Mouse (Mus musculus): ENCODE measurements around the gene Phf13. TPM values are rescaled to one million over a fixed set of nuclear protein-coding genes. Genes with fewer than 3 reads are reported as not detected.

The Phf13 gene
- total and polyA plus RNA-seq, 2 experiments from 2014 or later: 17.1 to 17.2 TPM

DNA sequence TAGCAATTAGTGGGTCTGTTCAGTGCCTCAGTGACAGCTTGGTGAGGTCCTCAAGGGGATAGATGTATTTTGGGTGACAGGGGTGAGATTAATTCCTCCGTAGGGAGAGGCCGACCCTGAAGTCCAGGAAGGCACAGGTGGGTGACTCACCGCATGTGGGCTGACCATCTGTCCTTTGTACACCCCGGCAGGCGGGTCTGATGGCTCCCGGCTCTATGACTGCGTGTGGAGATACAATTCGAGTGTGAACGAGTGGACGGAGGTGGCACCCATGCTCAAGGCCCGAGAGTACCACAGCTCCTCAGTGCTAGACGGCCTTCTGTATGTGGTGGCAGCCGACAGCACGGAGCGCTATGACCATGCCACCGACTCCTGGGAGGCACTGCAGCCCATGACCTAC is 16.1 kb upstream of the Phf13 start:
- Histone ChIP-seq H3K27me3 (ENCODE audit: insufficient read depth, low read length) (peaks cover 6% of the 10 kb centered on the region; the same call in 1 of the 2 replicates), H3K27ac (ENCODE audit: low read depth, low read length) (no peak overlapping the region), H3K36me3 (ENCODE audit: insufficient read depth) (peaks cover 24% of the 10 kb centered on the region), H3K4me3 (ENCODE audit: low read depth, low read length) (no peak overlapping the region), H3K4me2 (ENCODE audit: low read depth) (no peak overlapping the region), H3K4me1 (ENCODE audit: insufficient read depth) (peaks cover 19% of the 10 kb centered on the region; the same call in 1 of the 2 replicates), H3K9me3 (ENCODE audit: low read length) (no peaks in the 10 kb centered on the region), H3K9ac (no peak overlapping the region)
- 96% methylated on average over 16 of the region's 16 CpGs for WGBS
- TF ChIP-seq CTCF (IDR thresholded peaks at IDR 0.05; ENCODE audit: low read depth): no peak
- ATAC-seq: no peak
- DNase-seq: no peak

GRCm38 (mm10) chr4:152011171-152011760 is 15.2 kb upstream of the Phf13 start:
- no peak overlapping the region for H3K9ac ChIP-seq
- peak overlapping the region; percentile 100; the same call in 1 of the 2 replicates for H3K4me2 ChIP-seq (ENCODE audit: low read depth)
- no peak for ATAC-seq
- peaks cover 19% of the 10 kb centered on the region; the same call in 1 of the 2 replicates for H3K4me1 ChIP-seq (ENCODE audit: insufficient read depth)
- no peak overlapping the region for H3K27ac ChIP-seq (ENCODE audit: low read depth, low read length)
- WGBS: 73% methylated on average over 8 of the region's 8 CpGs
- no peak for DNase-seq
- H3K36me3 ChIP-seq (ENCODE audit: insufficient read depth): peaks cover 22% of the 10 kb centered on the region
- peaks cover 12% of the 10 kb centered on the region for H3K27me3 ChIP-seq (ENCODE audit: insufficient read depth, low read length)
- H3K9me3 ChIP-seq (ENCODE audit: low read length): no peaks in the 10 kb centered on the region
- H3K4me3 ChIP-seq (ENCODE audit: low read depth, low read length): 0 out of 2 replicates have a peak overlapping the region, but pooled peaks have one; percentile 18
- no peak for TF ChIP-seq CTCF (IDR thresholded peaks at IDR 0.05; ENCODE audit: low read depth)

DNA sequence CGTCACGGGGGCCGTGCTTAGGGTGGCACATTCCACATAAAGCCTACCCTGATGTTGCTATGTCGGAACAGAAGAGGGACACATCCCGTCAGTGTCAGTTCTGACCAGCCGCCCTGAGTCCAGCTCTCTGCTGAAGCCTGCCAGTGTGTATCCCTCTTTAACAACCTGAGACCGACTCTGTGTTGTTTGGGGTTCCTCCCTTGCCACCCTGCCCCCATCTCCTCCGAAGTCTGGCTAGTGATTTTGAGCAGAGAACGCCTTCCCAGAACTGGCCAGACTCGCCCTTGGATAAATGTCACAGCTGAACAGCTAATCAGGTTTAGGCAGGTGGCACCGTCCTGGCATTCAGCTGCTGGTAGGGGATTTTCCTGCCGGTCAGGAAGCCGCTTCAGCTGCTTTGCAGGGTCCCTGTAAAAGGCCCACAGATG is 14.7 kb upstream of the Phf13 start:
- 11% methylated on average over 13 of the region's 13 CpGs for WGBS
- Histone ChIP-seq H3K4me2 (ENCODE audit: low read depth) (peak overlapping the region; percentile 100), H3K9ac (peak overlapping the region; percentile 58; the same call in 1 of the 2 replicates), H3K4me1 (ENCODE audit: insufficient read depth) (peaks cover 19% of the 10 kb centered on the region; the same call in 1 of the 2 replicates), H3K4me3 (ENCODE audit: low read depth, low read length) (peak overlapping the region; percentile 18; the same call in 1 of the 2 replicates), H3K27me3 (ENCODE audit: insufficient read depth, low read length) (peaks cover 13% of the 10 kb centered on the region), H3K27ac (ENCODE audit: low read depth, low read length) (no peak overlapping the region), H3K36me3 (ENCODE audit: insufficient read depth) (peaks cover 17% of the 10 kb centered on the region), H3K9me3 (ENCODE audit: low read length) (no peaks in the 10 kb centered on the region)
- DNase-seq (no peak), ATAC-seq (no peak)
- TF ChIP-seq CTCF (IDR thresholded peaks at IDR 0.05; ENCODE audit: low read depth): no peak

DNA sequence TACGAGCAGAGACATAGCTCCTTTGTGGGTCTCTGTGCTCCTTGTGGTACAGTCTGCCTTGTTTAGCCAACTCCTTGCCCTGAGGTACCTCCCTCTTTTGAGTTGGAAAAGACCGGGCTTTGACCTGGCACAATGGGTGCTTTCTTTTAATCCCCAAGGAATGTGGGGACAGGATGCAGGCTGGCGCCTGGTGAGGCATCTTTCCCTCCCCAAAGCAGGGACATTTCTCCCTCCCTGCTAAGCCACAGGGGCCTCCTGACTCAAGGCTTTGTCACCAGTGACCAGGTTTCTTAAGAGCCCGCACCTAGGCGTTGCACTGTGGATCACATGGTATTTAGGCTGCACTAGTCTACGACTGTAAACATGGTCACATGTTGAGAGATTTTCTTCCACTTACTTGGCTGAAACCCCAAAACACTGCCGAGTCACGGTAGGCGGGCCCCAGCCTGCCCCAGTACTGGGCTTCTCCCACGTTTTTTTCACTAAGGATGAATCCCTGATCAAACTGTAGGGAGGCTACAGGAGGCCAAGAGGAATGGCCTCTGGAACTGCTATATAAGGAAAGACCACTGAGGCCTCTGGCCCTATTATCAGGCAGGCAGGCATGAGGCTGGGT is 14.1 kb upstream of the Phf13 start:
- Histone ChIP-seq H3K27me3 (ENCODE audit: insufficient read depth, low read length) (peaks cover 13% of the 10 kb centered on the region), H3K4me2 (ENCODE audit: low read depth) (peak overlapping the region; percentile 100), H3K36me3 (ENCODE audit: insufficient read depth) (peaks cover 12% of the 10 kb centered on the region), H3K9ac (peak overlapping the region; percentile 58), H3K27ac (ENCODE audit: low read depth, low read length) (no peak overlapping the region), H3K9me3 (ENCODE audit: low read length) (no peaks in the 10 kb centered on the region), H3K4me1 (ENCODE audit: insufficient read depth) (peaks cover 19% of the 10 kb centered on the region; the same call in 1 of the 2 replicates), H3K4me3 (ENCODE audit: low read depth, low read length) (peak overlapping the region; percentile 71)
- ATAC-seq (0 out of 2 replicates have a peak, but pooled peaks have one; percentile 17), DNase-seq (no peak)
- 3% methylated on average over 10 of the region's 10 CpGs for WGBS
- no peak for TF ChIP-seq CTCF (IDR thresholded peaks at IDR 0.05; ENCODE audit: low read depth)

DNA sequence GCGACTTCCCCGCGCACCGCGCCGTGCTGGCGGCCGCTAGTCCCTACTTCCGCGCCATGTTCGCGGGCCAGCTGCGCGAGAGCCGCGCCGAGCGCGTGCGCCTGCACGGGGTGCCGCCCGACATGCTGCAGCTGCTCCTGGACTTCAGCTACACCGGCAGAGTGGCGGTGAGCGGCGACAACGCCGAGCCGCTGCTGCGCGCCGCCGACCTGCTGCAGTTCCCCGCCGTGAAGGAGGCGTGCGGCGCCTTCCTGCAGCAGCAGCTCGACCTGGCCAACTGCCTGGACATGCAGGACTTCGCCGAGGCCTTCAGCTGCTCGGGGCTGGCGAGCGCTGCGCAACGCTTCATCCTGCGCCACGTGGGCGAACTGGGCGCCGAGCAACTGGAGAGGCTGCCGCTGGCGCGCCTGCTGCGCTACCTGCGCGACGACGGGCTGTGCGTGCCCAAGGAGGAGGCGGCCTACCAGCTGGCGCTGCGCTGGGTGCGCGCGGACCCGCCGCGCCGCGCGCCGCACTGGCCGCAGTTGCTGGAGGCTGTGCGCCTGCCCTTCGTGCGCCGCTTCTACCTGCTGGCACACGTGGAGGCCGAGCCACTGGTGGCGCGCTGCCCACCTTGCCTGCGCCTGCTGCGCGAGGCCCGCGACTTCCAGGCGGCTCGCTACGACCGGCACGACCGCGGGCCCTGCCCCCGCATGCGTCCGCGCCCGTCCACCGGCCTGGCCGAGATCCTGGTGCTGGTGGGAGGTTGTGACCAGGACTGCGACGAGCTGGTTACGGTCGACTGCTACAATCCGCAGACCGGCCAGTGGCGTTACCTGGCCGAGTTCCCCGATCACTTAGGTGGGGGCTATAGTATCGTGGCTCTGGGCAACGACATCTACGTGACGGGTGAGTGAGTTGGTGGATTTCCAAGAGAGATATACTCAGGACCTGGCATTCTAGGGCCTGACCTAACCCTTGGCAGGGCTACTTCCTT is 13.3 kb upstream of the Phf13 start:
- no peak for TF ChIP-seq CTCF (IDR thresholded peaks at IDR 0.05; ENCODE audit: low read depth)
- H3K4me1 ChIP-seq (ENCODE audit: insufficient read depth): peaks cover 19% of the 10 kb centered on the region; the same call in 1 of the 2 replicates
- peak overlapping the region; percentile 58 for H3K9ac ChIP-seq

DNA sequence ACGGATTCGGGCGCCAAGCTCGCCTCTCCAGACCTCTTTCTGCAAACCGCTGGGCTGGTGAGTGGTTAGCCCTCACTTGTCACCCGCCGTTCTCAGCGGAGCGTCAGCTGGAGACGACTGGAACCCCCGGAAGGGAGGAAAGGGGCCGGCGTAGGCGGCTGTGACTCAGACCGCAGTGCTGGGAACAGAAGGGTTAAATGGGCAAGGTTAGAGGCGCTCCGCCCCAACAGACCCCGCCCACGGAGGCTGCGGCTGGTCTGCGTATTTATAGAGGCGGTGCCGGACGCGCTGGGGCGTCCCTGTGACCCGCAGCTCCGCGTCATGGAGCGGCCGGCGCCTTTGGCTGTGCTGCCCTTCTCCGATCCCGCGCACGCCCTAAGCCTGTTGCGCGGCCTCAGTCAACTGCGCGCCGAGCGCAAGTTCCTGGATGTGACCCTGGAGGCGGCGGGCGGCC is 12.6 kb upstream of the Phf13 start, which contains the start of gene Klhl21:
TSS of gene Klhl21 (plus strand) at position 182 of the 454 bp plus-strand sequence.
- Histone ChIP-seq H3K4me3 (ENCODE audit: low read depth, low read length) (peak within 1 kb of the TSS; percentile 71), H3K9me3 (ENCODE audit: low read length) (no peaks in the 10 kb centered on the region), H3K27ac (ENCODE audit: low read depth, low read length) (peak within 1 kb of the TSS; percentile 76), H3K9ac (peak within 1 kb of the TSS; percentile 58), H3K4me1 (ENCODE audit: insufficient read depth) (peaks cover 19% of the 10 kb centered on the region; the same call in 1 of the 2 replicates), H3K36me3 (ENCODE audit: insufficient read depth) (no peaks in the 10 kb centered on the region; the same call in 1 of the 2 replicates), H3K27me3 (ENCODE audit: insufficient read depth, low read length) (peaks cover 13% of the 10 kb centered on the region), H3K4me2 (ENCODE audit: low read depth) (peak within 1 kb of the TSS; percentile 100)
- 2% methylated on average over 44 of the region's 45 CpGs for WGBS
- ATAC-seq (peak; percentile 87), DNase-seq (peak; percentile 88)
- TF ChIP-seq CTCF (IDR thresholded peaks at IDR 0.05; ENCODE audit: low read depth): no peak

More for the DNA sequence above, 13.3 kb upstream of the Phf13 start:
- DNase-seq (peak; percentile 68), ATAC-seq (peak; percentile 81)
- H3K9me3 ChIP-seq (ENCODE audit: low read length): no peaks in the 10 kb centered on the region
- 1% methylated on average over 114 of the region's 115 CpGs for WGBS
- H3K4me2 ChIP-seq (ENCODE audit: low read depth): peak overlapping the region; percentile 100
- H3K4me3 ChIP-seq (ENCODE audit: low read depth, low read length): peak overlapping the region; percentile 71
- peaks cover 13% of the 10 kb centered on the region for H3K27me3 ChIP-seq (ENCODE audit: insufficient read depth, low read length)
- H3K27ac ChIP-seq (ENCODE audit: low read depth, low read length): peak overlapping the region; percentile 76
- peaks cover 5% of the 10 kb centered on the region for H3K36me3 ChIP-seq (ENCODE audit: insufficient read depth)
